Mouse (Mus musculus) urinary bladder, postnatal 25 days (tissue): ENCODE data around the gene B230307C23Rik.
"Not testable (repeated sequence)": the region's sequence is repeated elsewhere in the genome, so short reads cannot be mapped to it uniquely, and the experiment has no call there.

Experiments used
- DNase-seq: peaks from one replicate; pipeline ENCODE4 v3.0.0; 2022; ENCODE audit warnings: low spot score

B230307C23Rik gene

DNA sequence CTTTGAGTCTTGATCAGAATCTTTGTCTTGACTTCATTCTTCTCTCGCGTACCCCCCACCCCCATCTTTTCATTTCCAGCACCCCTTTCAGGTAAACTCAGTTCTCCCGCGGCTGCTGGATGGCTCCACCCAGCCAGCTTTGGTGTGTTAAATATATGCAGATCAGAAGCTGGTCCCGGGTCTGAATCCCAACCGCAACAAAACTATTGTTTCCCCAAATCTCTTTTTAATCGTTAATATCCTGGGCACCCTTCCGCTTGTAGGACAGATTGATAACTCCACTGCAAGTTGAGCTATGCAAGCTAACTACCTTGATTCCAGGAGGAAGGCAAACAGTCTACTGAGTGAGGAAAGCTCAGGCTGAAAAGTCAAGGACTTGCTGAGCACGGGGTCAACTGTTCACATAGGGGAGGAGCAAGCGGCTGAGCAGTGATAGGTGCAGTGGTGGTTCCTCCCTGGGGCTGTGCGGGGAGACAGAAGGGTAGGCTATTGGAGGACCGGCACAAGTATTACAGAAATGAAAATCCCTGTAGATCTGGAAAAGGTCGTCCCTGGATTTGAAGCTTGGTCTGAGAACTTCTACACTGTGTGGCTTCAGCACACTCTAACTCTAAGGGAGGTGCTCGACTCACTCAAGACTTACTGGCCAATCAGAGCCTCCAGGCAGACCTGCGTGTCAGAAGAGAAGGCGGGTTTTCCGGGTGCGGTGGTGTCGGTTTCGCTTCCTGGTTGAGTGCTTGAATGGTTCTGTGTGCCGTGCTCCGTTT is at the start of gene B230307C23Rik:
Gene B230307C23Rik, plus strand, starts transcription at position 700 of the 767 bp plus-strand sequence.
- DNase-seq = peak; percentile 71

DNA sequence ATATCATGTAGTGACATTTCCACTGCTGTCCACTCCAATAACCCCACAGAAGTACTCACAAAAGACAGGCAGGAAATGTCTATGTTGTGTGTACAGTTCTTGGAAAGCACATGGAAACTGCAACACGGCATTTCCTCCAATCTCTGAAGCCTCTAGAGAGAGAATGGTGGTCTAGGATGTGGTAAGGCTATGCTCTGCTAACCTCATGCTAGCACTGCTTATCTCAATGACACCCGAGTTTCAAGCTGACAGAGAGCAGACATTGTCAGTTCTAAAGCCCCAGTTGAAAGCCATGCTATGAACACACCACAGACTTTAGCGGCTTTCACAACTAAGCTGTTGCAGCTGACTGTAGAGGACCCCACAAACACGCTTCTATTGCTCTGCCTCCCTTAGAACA is 48.3 kb upstream of the B230307C23Rik start:
- no peak for DNase-seq

DNA sequence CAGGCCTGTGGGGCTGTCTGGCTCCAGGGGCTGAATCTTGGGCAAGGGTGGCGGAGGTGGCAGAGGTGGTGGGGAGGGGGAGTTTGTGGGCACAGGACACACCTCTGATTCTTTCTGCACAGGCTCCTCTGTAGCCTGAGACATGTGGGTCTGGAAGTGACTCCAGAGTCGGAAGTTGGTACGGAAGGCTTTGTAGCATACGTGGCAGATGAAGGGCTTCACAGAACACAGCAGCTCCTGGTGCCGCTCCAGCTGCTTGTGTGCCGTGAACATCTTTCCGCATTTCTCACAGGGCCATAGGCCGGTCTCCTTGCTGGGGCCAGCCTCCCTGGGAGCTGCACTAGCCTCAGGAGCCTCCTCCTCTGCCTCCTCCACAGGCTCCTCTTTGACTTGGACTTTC is 47.1 kb upstream of the B230307C23Rik start:
- no peak for DNase-seq

DNA sequence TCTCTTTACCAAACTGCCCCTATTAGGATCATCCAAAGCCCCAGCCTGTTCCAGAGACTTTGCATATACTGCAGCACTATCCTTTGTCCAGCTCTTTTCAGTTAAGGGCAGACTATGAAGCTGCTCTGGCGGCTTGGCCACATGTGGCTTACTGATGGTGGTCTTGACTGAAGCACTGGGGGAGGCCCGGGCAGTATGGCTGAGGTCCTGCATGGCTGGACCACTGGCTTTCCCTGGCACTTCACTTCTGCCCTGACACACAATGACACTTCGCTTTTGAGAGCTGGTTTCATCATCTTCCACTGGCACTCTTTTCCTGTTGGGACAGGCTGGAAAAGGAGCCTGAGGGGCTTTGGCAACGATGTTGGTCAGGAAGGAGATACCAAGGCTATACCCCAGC is 44.7 kb upstream of the B230307C23Rik start:
- DNase-seq = no peak

DNA sequence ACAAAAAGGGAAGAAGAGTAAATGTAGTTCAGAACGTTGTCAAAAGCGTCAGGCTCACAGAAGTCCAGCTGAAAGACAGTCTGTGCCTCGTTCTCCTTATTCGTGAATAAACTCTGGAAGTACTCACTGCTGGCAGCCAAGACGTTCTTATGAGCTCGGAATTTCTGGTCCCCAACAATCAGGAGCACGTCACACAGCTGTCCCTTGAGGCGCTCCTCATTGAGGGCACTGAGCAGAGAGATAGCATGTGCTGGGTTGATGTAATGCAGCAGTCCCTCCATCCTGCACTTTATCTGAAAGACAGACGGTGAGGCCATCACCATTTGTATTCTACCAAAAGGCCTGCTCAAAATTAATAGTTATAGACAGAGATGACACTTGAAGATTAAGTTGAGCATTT is 44.3 kb upstream of the B230307C23Rik start:
- no peak for DNase-seq

DNA sequence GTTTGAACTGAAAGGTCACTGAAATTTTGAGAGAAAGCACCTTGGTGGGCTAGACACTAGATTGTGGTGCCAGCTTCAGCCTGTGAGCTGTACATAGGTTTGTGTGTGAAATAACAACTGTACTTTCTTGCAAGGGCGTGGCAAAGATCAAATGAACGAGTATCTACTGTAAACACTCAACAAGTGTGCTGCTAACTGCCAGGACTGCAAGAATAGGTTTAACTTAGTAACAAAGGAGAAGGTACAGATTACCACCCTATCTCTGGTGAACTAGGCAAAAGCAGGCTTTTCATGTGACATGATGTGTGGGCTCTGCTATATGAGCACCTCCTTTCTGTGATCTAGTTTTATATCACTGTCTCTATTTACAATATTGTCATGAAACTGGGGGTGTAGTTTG is 43.8 kb upstream of the B230307C23Rik start:
- DNase-seq = no peak

DNA sequence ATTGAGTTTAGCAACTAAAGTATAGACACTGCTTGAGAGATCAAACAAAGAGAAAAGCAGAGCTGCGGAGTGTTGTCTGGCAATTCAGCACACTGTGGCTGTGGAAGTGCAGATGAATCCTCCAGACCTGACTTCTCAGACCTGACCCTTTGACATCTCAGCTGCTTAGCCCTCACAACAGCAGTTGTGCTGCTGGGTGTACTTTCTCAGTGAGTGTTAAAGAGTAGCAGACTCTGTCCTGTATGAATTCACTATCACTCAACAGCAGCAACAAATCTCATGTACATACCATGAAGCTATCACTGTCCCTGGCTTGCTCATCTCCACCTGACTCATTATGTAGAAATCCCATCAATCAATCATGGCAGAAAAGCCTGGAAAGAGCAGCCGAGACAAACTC is 41.1 kb upstream of the B230307C23Rik start:
- DNase-seq = no peak

DNA sequence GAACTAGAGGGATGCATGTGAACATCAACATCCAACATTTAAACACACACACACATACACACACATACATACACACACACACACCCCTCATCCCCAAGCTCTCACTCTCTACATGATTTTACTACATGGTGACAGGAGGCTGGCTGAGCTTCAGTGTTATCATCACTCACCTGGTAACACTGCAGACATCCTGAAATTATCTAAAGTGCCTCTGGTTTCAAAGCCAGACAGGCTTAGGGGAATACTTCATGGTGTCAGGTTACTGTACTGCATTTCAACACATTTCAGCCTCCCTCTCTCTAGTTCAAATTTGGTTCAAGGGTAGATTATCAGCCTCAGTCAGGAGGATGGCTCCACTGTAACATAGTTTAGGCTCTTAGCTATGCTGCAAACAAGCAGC is 39.5 kb upstream of the B230307C23Rik start:
- DNase-seq = no peak

DNA sequence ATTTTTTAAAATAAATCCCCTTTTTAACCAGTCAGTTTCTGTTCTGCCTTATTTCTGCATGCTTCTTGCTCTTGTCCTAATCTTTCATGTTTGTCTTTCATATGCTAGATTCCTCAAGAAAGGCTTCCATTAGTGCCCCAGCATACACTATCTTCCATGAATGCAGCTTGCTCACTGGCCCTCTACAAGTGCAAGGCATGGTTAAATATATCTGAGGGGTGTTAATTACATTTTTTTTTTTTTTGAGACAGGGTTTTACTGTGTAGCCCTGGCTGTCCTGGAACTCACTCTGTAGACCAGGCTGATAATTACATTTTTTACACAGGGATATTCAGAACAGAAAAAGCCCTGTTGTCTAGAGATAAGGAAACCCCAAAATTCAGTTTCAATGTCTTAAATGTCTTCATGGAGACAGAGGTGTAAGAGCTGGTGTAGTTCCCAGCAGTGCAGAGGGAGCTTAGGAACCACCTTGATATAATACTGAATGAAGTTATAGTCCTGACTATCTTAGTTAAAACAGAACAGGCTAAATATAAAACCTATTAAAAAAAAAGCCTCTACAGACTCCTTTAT is 38.6 kb upstream of the B230307C23Rik start:
- no peak for DNase-seq

DNA sequence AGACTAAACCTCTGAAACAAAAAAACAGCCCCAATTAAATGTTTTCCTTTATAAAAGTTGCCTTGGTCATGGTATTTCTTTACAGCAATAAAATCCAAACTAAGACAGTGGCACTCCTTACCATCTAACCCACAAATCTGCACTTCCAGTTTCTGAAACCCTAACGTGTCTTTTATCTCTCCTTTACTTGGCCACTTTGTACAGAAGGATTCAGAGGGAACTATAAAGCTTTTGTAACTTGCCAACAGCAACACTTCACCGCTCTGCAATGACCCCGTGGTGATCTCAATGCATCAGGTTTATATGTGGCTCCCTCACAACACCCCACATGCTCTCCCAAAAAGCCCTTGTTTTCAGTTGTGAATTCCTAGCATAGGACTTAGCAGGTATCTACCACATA is 36.8 kb upstream of the B230307C23Rik start:
- DNase-seq = no peak

DNA sequence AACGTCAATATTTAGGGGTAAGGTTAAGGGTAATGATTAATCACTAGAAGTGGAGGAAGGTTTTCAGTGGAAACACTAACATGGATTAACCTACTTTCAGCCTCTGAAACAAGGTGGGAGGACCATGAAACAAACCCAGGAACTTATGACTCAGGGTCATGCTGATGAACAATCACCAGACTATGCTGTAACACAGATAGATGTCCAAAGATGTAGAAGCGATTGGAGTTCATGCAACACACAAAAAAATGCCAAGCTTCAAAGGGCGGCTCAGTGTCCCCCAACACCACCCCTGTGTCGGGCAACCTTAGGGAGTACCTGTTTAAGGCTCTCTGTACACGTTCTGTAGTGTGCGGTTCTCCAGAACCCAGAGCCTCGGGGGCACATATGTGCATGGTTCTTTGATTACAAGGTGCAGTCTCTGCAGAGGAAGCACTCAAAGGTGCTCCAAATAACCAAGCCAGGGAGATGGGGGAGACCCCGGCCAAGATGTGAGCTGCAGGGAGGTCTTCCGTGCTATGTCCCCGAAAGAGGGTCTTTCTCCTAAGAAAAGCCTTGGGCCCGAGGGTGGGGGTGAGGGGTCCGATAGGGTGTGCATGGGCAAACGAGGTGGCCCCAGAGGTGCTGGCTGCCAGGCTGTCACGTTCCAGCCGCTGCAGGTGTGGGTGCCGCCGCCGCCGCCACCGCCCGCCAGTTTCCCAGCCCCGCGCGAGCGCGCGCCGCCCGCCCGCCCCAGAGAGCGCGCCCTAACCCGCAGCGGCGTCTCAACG is 35.5 kb upstream of the B230307C23Rik start:
- peak; percentile 22 for DNase-seq

DNA sequence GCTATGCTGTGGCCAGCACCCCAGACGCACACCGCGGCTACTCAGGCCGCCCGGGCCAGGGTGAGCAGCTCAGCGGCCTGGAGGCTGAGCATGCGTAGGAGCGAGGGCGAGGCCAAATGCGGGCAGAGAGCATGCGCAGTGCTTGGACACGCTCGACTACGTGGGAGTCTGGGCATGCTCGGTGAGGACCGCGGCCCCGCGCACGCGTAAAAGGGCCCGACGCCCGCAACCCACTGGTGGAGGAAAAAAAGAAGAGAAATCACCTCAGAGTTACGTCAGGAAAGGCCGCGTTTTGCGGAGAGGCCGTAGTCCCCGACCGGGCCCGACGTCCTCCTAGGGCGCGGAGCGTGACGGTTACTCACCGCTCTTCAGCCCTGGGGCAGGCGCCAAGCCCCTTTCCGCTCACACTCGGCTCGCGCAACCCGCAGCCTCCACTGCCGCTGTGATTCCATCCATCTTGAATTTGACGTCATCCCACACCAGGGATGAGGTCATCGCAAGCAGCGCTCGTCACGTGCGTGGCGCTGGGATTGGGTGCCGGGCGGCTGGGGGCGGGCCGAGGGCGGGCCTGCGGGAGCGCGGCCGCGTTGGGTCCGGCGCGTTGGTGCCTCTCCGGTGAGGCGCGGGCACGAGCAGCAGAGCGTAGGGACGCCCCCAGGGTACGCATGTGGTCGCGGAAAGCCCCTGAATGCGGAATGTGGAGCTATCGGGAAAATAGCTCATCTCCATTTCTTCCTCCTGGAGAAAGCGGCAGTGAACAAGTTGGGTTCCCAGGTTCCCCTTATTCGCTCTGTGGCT is 34.8 kb upstream of the B230307C23Rik start, which contains the start of the genes C2cd2 and Zbtb21:
Gene C2cd2, minus strand, starts transcription at position 448 of the 798 bp plus-strand sequence.
Gene Zbtb21, minus strand, starts transcription at position 472 of the 798 bp plus-strand sequence.
- DNase-seq = peak; percentile 98

DNA sequence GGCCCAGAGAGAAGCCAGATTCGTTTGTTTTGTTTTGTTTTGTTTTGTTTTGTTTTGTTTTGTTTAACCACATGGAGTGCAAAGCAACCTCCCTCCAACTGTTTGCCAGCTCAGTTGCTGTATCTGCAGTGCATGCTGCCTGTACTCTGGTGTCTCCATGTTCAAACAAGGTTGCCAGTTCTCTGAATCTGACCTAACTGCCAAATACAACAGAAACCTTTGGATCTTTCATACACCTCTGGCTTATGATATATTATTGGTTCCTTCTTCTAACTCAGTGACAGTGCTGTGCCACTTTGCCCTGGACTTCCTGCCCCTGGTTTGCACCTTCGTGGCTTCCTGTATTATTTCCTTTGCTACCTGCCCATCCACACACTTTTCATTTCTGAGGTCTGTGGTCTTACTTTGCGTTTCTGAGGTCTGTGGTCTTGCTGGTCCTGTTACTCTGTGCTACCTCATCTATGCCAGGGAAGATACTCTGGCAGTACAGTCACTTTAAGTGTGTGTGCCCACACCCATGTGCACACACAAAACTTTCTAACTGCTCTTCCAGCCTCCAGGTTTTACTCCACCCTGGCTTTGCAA is 33.1 kb upstream of the B230307C23Rik start:
- DNase-seq = no peak

DNA sequence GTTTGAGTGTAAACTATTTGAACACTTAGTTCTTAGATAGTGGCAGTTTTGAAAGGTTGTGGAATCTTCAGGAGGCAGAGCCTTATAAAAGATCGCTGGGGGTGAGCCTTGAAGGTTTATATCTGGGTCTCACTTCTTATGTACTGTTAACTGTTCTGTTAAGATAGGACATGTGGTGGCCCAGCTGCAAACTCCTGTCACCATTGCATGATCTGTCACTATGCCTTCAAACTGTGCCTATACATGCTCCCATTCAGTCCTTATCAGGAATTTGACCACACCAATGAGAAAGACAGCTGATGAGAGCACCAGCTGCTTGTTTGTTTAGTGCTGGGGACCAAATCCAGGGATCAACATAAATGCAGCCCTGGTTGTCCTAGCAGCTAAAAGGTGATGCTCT is 19.8 kb upstream of the B230307C23Rik start:
- DNase-seq = no peak

DNA sequence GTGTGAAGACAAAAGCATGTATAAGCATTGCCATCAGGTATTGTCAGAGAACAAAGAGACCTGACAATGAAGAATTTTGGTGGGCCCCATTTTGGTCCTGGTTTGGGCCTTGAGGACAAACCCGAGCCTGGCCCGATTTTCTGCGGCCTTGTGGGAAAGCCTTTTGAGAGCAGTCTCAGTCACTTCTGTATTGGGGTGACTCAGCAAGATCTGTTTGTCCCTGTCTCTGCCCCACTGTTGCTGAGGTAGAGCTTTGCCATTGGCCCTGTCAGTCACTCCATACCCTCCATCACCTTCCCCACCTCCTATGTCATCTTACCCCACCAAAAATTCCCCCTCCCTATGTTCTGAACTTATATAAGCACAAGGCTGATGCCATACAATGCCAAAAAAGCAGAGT is 19.4 kb upstream of the B230307C23Rik start:
- no peak for DNase-seq

DNA sequence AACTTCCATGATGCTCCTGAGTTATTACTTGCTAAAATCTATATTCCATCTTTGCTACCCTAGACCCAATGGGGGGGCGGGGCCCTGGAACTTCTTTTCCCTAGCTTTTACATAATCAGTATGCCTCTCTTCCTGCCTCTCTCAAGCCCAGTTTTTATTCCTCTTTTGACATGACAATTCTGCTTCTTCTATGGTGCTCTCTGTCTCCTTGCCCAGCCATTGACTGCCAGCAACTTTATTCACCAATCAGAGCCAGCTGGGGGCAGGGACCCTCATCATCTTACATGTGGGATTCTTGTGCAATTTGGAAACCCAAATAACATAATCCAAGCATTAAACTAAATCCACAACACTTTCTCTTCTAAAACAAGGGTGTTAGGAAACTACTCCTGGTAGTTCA is 15.8 kb upstream of the B230307C23Rik start:
- no peak for DNase-seq

DNA sequence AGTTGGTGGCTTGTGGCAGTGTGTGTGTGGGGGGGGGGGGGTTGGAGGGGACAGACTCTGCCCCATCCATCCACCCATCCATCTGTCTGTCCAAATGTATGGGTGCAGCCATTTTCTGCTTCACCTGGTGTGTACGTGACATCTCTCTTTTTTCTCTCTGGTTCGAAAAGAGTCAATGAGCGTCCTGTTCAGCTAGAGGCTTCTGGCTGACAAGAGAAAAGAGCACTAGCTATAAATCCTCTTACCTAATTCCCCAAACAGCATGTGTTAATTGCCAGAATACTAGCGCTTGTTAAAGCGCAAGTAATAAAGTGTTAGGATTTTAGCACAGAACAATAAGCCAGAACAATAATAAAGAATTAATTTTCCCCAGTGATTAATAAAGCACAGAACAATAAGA is 12.5 kb upstream of the B230307C23Rik start:
- DNase-seq = no peak

DNA sequence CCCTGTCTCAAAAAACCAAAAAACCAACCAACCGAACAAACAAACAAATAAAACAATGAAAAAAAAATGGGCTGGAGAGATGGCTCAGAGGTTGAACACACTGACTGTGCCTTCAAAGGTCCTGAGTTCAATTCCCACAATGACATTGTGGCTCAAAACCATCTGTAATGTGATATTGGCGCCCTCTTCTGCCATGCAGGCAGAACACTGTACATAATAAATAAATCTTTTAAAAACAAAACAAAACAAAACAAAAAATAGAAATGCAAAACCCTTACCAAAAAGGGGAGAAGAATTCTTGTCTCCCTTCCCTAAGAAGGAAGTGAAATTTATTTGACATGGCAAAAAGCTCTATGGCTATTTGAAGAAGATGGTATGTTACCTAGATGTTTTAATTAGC is 5.6 kb upstream of the B230307C23Rik start:
- DNase-seq = no peak

DNA sequence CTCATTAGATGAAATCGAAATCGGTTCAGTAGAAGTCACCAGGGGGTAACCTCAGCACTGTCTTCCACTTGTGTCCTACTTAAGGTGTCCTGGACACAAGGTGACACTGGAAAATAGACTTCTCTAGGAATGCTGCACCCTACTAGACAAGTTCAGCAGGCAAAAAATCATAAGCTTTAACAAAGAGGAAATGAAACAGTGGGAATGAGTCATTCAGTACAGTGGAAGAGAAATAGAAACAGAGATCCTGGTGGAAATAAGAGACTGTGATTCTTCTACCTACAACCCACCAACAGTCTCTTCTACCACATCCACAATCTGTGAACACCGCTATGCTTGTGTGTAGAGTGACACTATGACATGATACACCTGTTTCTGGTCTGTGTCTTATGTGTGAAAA is 4.6 kb upstream of the B230307C23Rik start:
- not testable (repeated sequence) for DNase-seq

DNA sequence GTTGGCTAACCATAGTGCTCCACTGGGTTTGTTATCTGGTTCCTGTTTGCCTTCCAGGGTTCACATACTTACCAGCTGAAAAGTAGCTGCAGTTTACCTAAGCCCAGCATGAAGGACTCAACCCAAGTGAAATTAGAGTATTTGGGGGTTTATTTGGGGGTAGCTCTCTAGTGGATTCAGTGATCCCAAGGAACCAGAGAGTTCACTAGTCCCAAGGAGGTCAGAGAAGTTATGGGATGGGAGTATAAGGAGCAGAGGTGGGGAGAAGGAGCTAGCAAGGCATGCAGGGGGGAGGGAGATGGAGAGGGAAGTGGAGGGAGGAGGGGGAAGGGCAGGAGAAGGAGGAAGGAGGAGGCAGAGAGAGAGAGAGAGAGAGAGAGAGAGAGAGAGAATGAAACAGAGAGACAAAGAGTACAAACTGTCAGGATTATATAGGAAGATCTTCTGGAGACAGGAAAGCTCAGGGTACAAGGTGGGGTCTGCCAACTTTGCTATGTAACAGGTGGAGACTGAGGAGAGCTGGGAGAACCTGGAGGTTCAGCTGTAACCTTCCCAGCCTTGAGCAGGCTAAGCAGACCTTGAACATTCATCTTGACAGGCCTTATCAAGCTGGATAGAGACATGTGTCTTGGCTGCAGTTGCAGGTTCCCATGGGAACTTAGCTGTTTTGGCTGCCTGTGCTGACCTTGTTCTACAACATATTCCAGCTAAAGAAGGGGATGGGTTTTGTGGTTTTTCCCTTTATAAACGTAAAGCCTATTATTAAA is 1.1 kb upstream of the B230307C23Rik start:
- DNase-seq = no peak

DNA sequence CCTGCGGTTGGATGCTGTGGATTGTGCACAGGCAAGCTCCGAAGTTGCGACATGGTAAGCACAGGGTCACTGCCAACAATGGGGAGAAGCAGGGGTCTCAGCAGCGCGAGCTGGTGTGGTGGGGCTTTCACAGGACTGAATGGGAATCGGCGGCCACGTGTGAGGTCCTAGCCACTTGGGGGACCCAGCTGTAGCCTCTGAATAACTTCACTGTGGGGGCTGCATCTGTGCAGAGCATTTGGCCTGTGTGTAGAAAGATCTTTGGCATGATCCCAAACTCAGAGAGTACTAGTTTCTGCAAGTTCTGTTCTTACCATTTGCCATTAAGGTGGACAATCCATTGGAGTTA is 242 bp downstream of the B230307C23Rik start:
- not testable (repeated sequence) for DNase-seq
